In genomic region chr5:81076377-81076776, GRCm38 (mm10) we compare ENCODE assay signal across 26 mouse cellular contexts. TPM values are rescaled to one million over a fixed set of nuclear protein-coding genes. Genes with fewer than 3 reads are reported as not detected.
DNase-seq lines count a peak whose midpoint lies in the region; ATAC-seq and TF ChIP-seq lines count a peak whose summit lies in the region.
"Had no signal": no experiment of that assay in that cellular context is flagged by ENCODE, and none has a peak within 500 bp of the region (broad histone marks: within the 10 kb centered on the region; RNA-seq: fewer than 3 reads in every experiment).

No protein-coding gene starts in this region.

- no peak for TF ChIP-seq CTCF in CH12.LX (conservative IDR thresholded peaks at IDR 0.05 in 1 of 2, IDR thresholded peaks at IDR 0.05 in 1 of 2; ENCODE audit: low read depth in 2 of 2, low read length in 2 of 2)

- in situ Hi-C loops in CH12.LX (cut with MboI; ENCODE audit: low pct_ligation_motif_present, low pct_unique_long_range_greater_than_20kb, low sequenced_read_pairs) = no loop called here

- H3K36me3 ChIP-seq in CH12.LX (replicated peaks in 1 of 2; ENCODE audit: control insufficient read depth in 1 of 2, insufficient read depth in 1 of 2, low read length in 1 of 2) = no peaks in the 10 kb centered on the region
- H3K36me3 ChIP-seq in forebrain, embryonic 14.5 days (ENCODE audit: control insufficient read depth, insufficient read depth, low read length) = no peaks in the 10 kb centered on the region
- H3K36me3 ChIP-seq: embryonic facial prominence, embryonic 12.5 days; embryonic facial prominence, embryonic 15.5 days; forebrain, embryonic 15.5 days; G1E; heart, embryonic 12.5 days; heart, embryonic 15.5 days had no signal

- H3K4me3 ChIP-seq in CH12.LX (replicated peaks in 1 of 3; ENCODE audit: low read depth in 2 of 3, low read length in 2 of 3, poor library complexity in 1 of 3) = no peak overlapping the region
- no peak overlapping the region for H3K4me3 ChIP-seq in forebrain, embryonic 14.5 days (ENCODE audit: low read depth, low read length)
- H3K4me3 ChIP-seq: embryonic facial prominence, embryonic 12.5 days; embryonic facial prominence, embryonic 15.5 days; forebrain, embryonic 15.5 days; gastrocnemius, adult 2 months; heart, embryonic 12.5 days; heart, embryonic 15.5 days had no signal

- 78% methylated on average over 5 of the region's 5 CpGs for WGBS in forebrain, embryonic 14.5 days

- ATAC-seq in granulocyte monocyte progenitor cell, adult 5-6 weeks (replicated peaks; ENCODE audit: poor library complexity, severe bottlenecking) = peak; percentile 90
- peak; percentile 91 for ATAC-seq in megakaryocyte progenitor cell, adult 5-6 weeks (replicated peaks; ENCODE audit: poor library complexity)
- ATAC-seq in forebrain, embryonic 14.5 days = no peak
- ATAC-seq: forebrain, embryonic 15.5 days; hindbrain, postnatal 0 days; inflammation-experienced regulatory T-cells, adult 6 months; intestine, embryonic 16.5 days had no signal

- H3K9me3 ChIP-seq in CH12.LX (replicated peaks; ENCODE audit: low read length) = no peaks in the 10 kb centered on the region
- no peaks in the 10 kb centered on the region for H3K9me3 ChIP-seq in forebrain, embryonic 14.5 days (replicated peaks; ENCODE audit: control insufficient read depth, low read length)
- H3K9me3 ChIP-seq: embryonic facial prominence, embryonic 12.5 days; embryonic facial prominence, embryonic 15.5 days; forebrain, embryonic 15.5 days; G1E; heart, embryonic 12.5 days; heart, embryonic 15.5 days had no signal

- dilution Hi-C loops in CH12.LX (cut with MboI; ENCODE audit: extremely low pct_ligation_motif_present, extremely low pct_unique_long_range_greater_than_20kb, low sequenced_read_pairs) = no loop called here

- TF ChIP-seq EP300 in CH12.LX (IDR thresholded peaks at IDR 0.05; ENCODE audit: low read length) = peak; percentile 72

- peak; percentile 37 for DNase-seq in 3T3-L1 (ENCODE audit: low read depth, low spot score)
- peak; percentile 61 for DNase-seq in CH12.LX (ENCODE audit: extremely low read depth)
- no peak for DNase-seq in forebrain, embryonic 14.5 days (ENCODE audit: low spot score)
- no peak for DNase-seq in urinary bladder, postnatal 4 days (ENCODE audit: low spot score in 2 of 2)
- no peak for DNase-seq in cerebellum, postnatal 36 days
- DNase-seq: adrenal gland, adult 2 months; adrenal gland, postnatal 14 days; cerebellum, adult 11-12 months; cerebellum, adult 8-10 months; gastrocnemius, adult 2 months; gastrocnemius, postnatal 14 days; heart, adult 18-20 months; heart, postnatal 10 days; heart, postnatal 36 days had no signal

- TF ChIP-seq RAD21 in CH12.LX (IDR thresholded peaks at IDR 0.05; ENCODE audit: low read depth, low read length) = no peak

- no peak overlapping the region for H3K9ac ChIP-seq in CH12.LX (ENCODE audit: insufficient read depth, low read depth)
- no peak overlapping the region for H3K9ac ChIP-seq in forebrain, embryonic 14.5 days (ENCODE audit: low read length)
- H3K9ac ChIP-seq: embryonic facial prominence, embryonic 12.5 days; embryonic facial prominence, embryonic 15.5 days; forebrain, embryonic 15.5 days; heart, embryonic 12.5 days; heart, embryonic 15.5 days; hindbrain, embryonic 14.5 days had no signal

- no peaks in the 10 kb centered on the region for H3K27me3 ChIP-seq in CH12.LX (replicated peaks)
- H3K27me3 ChIP-seq in forebrain, embryonic 14.5 days (replicated peaks; ENCODE audit: control insufficient read depth, insufficient read depth, low read length) = no peaks in the 10 kb centered on the region
- H3K27me3 ChIP-seq: embryonic facial prominence, embryonic 12.5 days; embryonic facial prominence, embryonic 15.5 days; forebrain, embryonic 15.5 days; heart, embryonic 12.5 days; heart, embryonic 15.5 days had no signal

- H3K79me2 ChIP-seq in CH12.LX (replicated peaks; ENCODE audit: control insufficient read depth, extremely low read depth, insufficient read depth, poor library complexity, severe bottlenecking) = no peaks in the 10 kb centered on the region

- no peak overlapping the region for H3K4me2 ChIP-seq in CH12.LX (ENCODE audit: insufficient read depth, low read depth, poor library complexity, severe bottlenecking)
- H3K4me2 ChIP-seq in forebrain, embryonic 14.5 days (ENCODE audit: low read length) = no peak overlapping the region
- H3K4me2 ChIP-seq: embryonic facial prominence, embryonic 12.5 days; embryonic facial prominence, embryonic 15.5 days; forebrain, embryonic 15.5 days; heart, embryonic 12.5 days; heart, embryonic 15.5 days; hindbrain, embryonic 14.5 days had no signal

- TF ChIP-seq POLR2A in CH12.LX (IDR thresholded peaks at IDR 0.05; ENCODE audit: low read depth, low read length) = no peak

- H3K27ac ChIP-seq in CH12.LX (ENCODE audit: insufficient read depth, low read depth) = no peak overlapping the region
- H3K27ac ChIP-seq in forebrain, embryonic 14.5 days (ENCODE audit: low read depth, low read length) = no peak overlapping the region
- H3K27ac ChIP-seq: embryonic facial prominence, embryonic 12.5 days; embryonic facial prominence, embryonic 15.5 days; forebrain, embryonic 15.5 days; gastrocnemius, adult 2 months; heart, embryonic 15.5 days; hindbrain, postnatal 0 days had no signal

- peaks cover 2 to 33% of the 10 kb centered on the region in 2 experiments; a peak in 3 of 4 replicates for H3K4me1 ChIP-seq in CH12.LX (ENCODE audit: control insufficient read depth in 1 of 2, insufficient read depth in 2 of 2)
- peaks cover 2% of the 10 kb centered on the region for H3K4me1 ChIP-seq in forebrain, embryonic 14.5 days (ENCODE audit: control insufficient read depth, insufficient read depth, low read length)
- H3K4me1 ChIP-seq: embryonic facial prominence, embryonic 12.5 days; embryonic facial prominence, embryonic 15.5 days; heart, embryonic 15.5 days had no signal

TF ChIP-seq in CH12.LX, 34 proteins besides CTCF, POLR2A, EP300 and RAD21:
- TF ChIP-seq ZKSCAN1 (IDR thresholded peaks at IDR 0.05; ENCODE audit: borderline replicate concordance, low read depth, low read length) = no peak
- TF ChIP-seq MAFK (IDR thresholded peaks at IDR 0.05; ENCODE audit: insufficient replicate concordance, low read length) = no peak
- no peak for TF ChIP-seq MYC (IDR thresholded peaks at IDR 0.05; ENCODE audit: low read depth, low read length)
- TF ChIP-seq BHLHE40 (IDR thresholded peaks at IDR 0.05; ENCODE audit: low read depth, low read length) = peak; percentile 58
- TF ChIP-seq JUND (conservative IDR thresholded peaks at IDR 0.05; ENCODE audit: low read depth, low read length) = 0 out of 2 replicates have a peak, but pooled peaks have one; percentile 36
- TF ChIP-seq USF2 (conservative IDR thresholded peaks at IDR 0.05; ENCODE audit: low read depth, low read length) = no peak
- no peak for TF ChIP-seq PAX5 (IDR thresholded peaks at IDR 0.05; ENCODE audit: low read length)
- TF ChIP-seq TBP (conservative IDR thresholded peaks at IDR 0.05; ENCODE audit: low read depth, low read length) = no peak
- no peak for TF ChIP-seq KAT2A (IDR thresholded peaks at IDR 0.05; ENCODE audit: insufficient replicate concordance, low read length)
- no peak for TF ChIP-seq ZC3H11A (IDR thresholded peaks at IDR 0.05; ENCODE audit: low read depth, low read length)
- TF ChIP-seq IRF4 (IDR thresholded peaks at IDR 0.05; ENCODE audit: low read depth, low read length) = peak; percentile 71; the same call in 1 of the 2 replicates
- TF ChIP-seq NELFE (IDR thresholded peaks at IDR 0.05; ENCODE audit: low read depth, low read length) = no peak
- TF ChIP-seq ELF1 (IDR thresholded peaks at IDR 0.05; ENCODE audit: low read depth, low read length) = no peak
- TF ChIP-seq NRF1 (IDR thresholded peaks at IDR 0.05; ENCODE audit: low read depth, low read length) = no peak
- TF ChIP-seq CHD2 (IDR thresholded peaks at IDR 0.05; ENCODE audit: low read length) = no peak; the same call in 1 of the 2 replicates
- TF ChIP-seq E2F4 (IDR thresholded peaks at IDR 0.05; ENCODE audit: insufficient replicate concordance, low read depth, low read length) = no peak
- no peak for TF ChIP-seq USF1 (IDR thresholded peaks at IDR 0.05; ENCODE audit: low read depth, low read length)
- TF ChIP-seq ZMIZ1 (IDR thresholded peaks at IDR 0.05; ENCODE audit: low read depth, low read length) = no peak
- no peak for TF ChIP-seq SIN3A (IDR thresholded peaks at IDR 0.05; ENCODE audit: low read length)
- no peak for TF ChIP-seq RCOR1 (conservative IDR thresholded peaks at IDR 0.05; ENCODE audit: low read depth, low read length)
- peak; percentile 50; the same call in 1 of the 2 replicates for TF ChIP-seq ETS1 (conservative IDR thresholded peaks at IDR 0.05; ENCODE audit: low read depth, low read length)
- TF ChIP-seq TCF12 (IDR thresholded peaks at IDR 0.05; ENCODE audit: low read depth, low read length) = no peak

RNA-seq across cellular contexts. Expression of gene Adgrl3, which starts 56.4 kb away (rescaled TPM):
- total RNA-seq in CH12.LX (2012; rRNA removed) (0.13 TPM in 2 replicates), CH12.LX (2014; rRNA removed) (not detected in 2 replicates)
- not detected in 2 replicates for polyA plus RNA-seq in CH12.LX (2012; ENCODE audit: insufficient read length, low read depth)
- not detected in 2 replicates for total RNA-seq in granulocyte monocyte progenitor cell, adult 5-6 weeks (2014; fragmentation: Nextera tagmentation)
- total RNA-seq in granulocyte monocyte progenitor cell, adult 5-6 weeks (2017) = not detected in 2 replicates
- not detected in 2 replicates for total RNA-seq in megakaryocyte progenitor cell, adult 5-6 weeks (2015)
- total RNA-seq in megakaryocyte progenitor cell, adult 5-6 weeks (2017) = not detected in 2 replicates
- polyA plus RNA-seq in forebrain, embryonic 14.5 days (2014; fragmentation: Nextera tagmentation; extraction: Ambion mirVana) = 24.5 and 36.4 TPM in 2 replicates
- polyA plus RNA-seq: G1E had no signal

Comparison
In these comparisons a context has a peak if more than half of its experiments do, and no peak if none do; other contexts are left out.
1. DNase-seq: peak in 3T3-L1 (single experiment) and CH12.LX (single experiment); none in forebrain, embryonic 14.5 days (single experiment), urinary bladder, postnatal 4 days (0 of 2) and cerebellum, postnatal 36 days (0 of 2).